In the genomic region with DNA sequence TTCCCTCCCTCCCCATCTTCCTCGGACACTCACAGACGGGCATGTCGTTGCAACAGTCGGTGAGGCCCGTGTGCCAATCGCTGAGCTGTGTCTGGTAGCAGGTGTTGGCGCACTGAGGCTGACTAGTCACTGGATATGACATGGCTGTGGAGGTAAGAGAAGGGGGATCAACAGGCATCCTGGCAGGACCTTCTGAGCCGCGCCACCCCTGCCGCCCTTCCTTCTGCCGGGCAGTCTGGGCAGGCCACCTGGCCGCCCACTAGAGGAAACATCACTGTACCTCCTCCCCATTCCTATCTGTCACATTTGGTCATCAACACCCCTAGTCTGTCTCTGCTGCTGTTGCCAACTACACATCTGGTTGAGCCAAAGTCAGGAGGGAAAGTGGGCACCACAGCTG, we compare ENCODE assay signal across 15 mouse cellular contexts. TPM values are rescaled to one million over a fixed set of nuclear protein-coding genes. Genes with fewer than 3 reads are reported as not detected.
A peak's percentile ranks its signal among the peaks of the same experiment; 100 is the strongest.
DNase-seq lines count a peak whose midpoint lies in the region; ATAC-seq and TF ChIP-seq lines count a peak whose summit lies in the region.
"Had no signal": no experiment of that assay in that cellular context is flagged by ENCODE, and none has a peak within 500 bp of the region (broad histone marks: within the 10 kb centered on the region; RNA-seq: fewer than 3 reads in every experiment).

No protein-coding gene starts in this region.

- H3K36me3 ChIP-seq in forebrain, embryonic 11.5 days (ENCODE audit: control insufficient read depth, insufficient read depth, low read length) = peaks cover 3% of the 10 kb centered on the region; the same call in 1 of the 2 replicates
- H3K36me3 ChIP-seq in forebrain, embryonic 15.5 days = peaks cover 12% of the 10 kb centered on the region; the same call in 1 of the 2 replicates
- H3K36me3 ChIP-seq in midbrain, embryonic 15.5 days (replicated peaks) = peaks cover 12% of the 10 kb centered on the region
- H3K36me3 ChIP-seq in midbrain, embryonic 13.5 days = peaks cover 14% of the 10 kb centered on the region
- H3K36me3 ChIP-seq in stomach, postnatal 0 days (ENCODE audit: control insufficient read depth, insufficient read depth, low read length) = 0 out of 2 replicates have a peak, but pooled peaks cover 2% of the 10 kb centered on the region

- H3K4me1 ChIP-seq in forebrain, embryonic 11.5 days (replicated peaks; ENCODE audit: control insufficient read depth, insufficient read depth, low read length) = peaks cover 2% of the 10 kb centered on the region; the same call in 1 of the 2 replicates
- peaks cover 18% of the 10 kb centered on the region for H3K4me1 ChIP-seq in forebrain, embryonic 15.5 days
- peaks cover 19% of the 10 kb centered on the region for H3K4me1 ChIP-seq in midbrain, embryonic 15.5 days
- peaks cover 27% of the 10 kb centered on the region for H3K4me1 ChIP-seq in midbrain, embryonic 13.5 days (replicated peaks)
- H3K4me1 ChIP-seq in stomach, postnatal 0 days (replicated peaks; ENCODE audit: control insufficient read depth, insufficient read depth) = no peaks in the 10 kb centered on the region

- H3K9me3 ChIP-seq in forebrain, embryonic 11.5 days (ENCODE audit: control insufficient read depth, low read length) = no peaks in the 10 kb centered on the region
- no peaks in the 10 kb centered on the region for H3K9me3 ChIP-seq in forebrain, embryonic 15.5 days
- H3K9me3 ChIP-seq in midbrain, embryonic 15.5 days = no peaks in the 10 kb centered on the region
- H3K9me3 ChIP-seq in midbrain, embryonic 13.5 days = no peaks in the 10 kb centered on the region
- no peaks in the 10 kb centered on the region for H3K9me3 ChIP-seq in stomach, postnatal 0 days (ENCODE audit: control insufficient read depth, low read length)

- TF ChIP-seq CTCF in stomach, postnatal 0 days (IDR thresholded peaks at IDR 0.05; ENCODE audit: low read depth) = no peak

- H3K9ac ChIP-seq in forebrain, embryonic 11.5 days (ENCODE audit: low read length) = no peak overlapping the region
- no peak overlapping the region for H3K9ac ChIP-seq in forebrain, embryonic 15.5 days (replicated peaks)
- no peak overlapping the region for H3K9ac ChIP-seq in midbrain, embryonic 15.5 days
- no peak overlapping the region for H3K9ac ChIP-seq in midbrain, embryonic 13.5 days (replicated peaks)
- 0 out of 2 replicates have a peak overlapping the region, but pooled peaks have one; percentile 8 for H3K9ac ChIP-seq in stomach, postnatal 0 days (ENCODE audit: low read length)
- H3K9ac ChIP-seq: liver, postnatal 0 days had no signal

- no peak overlapping the region for H3K27ac ChIP-seq in forebrain, embryonic 11.5 days (ENCODE audit: low read depth, low read length)
- no peak overlapping the region for H3K27ac ChIP-seq in forebrain, embryonic 15.5 days (replicated peaks)
- no peak overlapping the region for H3K27ac ChIP-seq in midbrain, embryonic 15.5 days
- H3K27ac ChIP-seq in midbrain, embryonic 13.5 days = no peak overlapping the region
- H3K27ac ChIP-seq in stomach, postnatal 0 days (replicated peaks) = no peak overlapping the region

- no peak for TF ChIP-seq EP300 in stomach, postnatal 0 days (optimal IDR thresholded peaks at IDR 0.05)

- H3K4me2 ChIP-seq in forebrain, embryonic 11.5 days (ENCODE audit: low read depth, low read length, severe bottlenecking) = no peak overlapping the region
- H3K4me2 ChIP-seq in forebrain, embryonic 15.5 days (replicated peaks) = no peak overlapping the region
- H3K4me2 ChIP-seq in midbrain, embryonic 15.5 days = no peak overlapping the region
- no peak overlapping the region for H3K4me2 ChIP-seq in midbrain, embryonic 13.5 days (replicated peaks)
- no peak overlapping the region for H3K4me2 ChIP-seq in stomach, postnatal 0 days (replicated peaks; ENCODE audit: low read depth)

- peak; percentile 53 for DNase-seq in forebrain, embryonic 11.5 days (ENCODE audit: low spot score)
- DNase-seq in cerebellum, postnatal 14 days = peak; percentile 82 to 83
- no peak for DNase-seq in stomach, postnatal 0 days (ENCODE audit: low spot score)
- no peak for DNase-seq in gastrocnemius, postnatal 14 days
- DNase-seq: liver, postnatal 0 days had no signal

- no peak for ATAC-seq in forebrain, embryonic 11.5 days (replicated peaks; ENCODE audit: low FRiP score)
- ATAC-seq in forebrain, embryonic 15.5 days (replicated peaks) = no peak
- peak; percentile 24; the same call in 1 of the 2 replicates for ATAC-seq in midbrain, embryonic 15.5 days (replicated peaks)
- ATAC-seq in midbrain, embryonic 13.5 days = no peak
- ATAC-seq in stomach, postnatal 0 days (ENCODE audit: low FRiP score, low TSS enrichment) = no peak
- no peak for ATAC-seq in CD4-positive, CD25-positive, alpha-beta regulatory T cell, adult 4 months
- ATAC-seq: liver, postnatal 0 days had no signal

- WGBS in forebrain, embryonic 11.5 days = 15% methylated on average over 10 of the region's 12 CpGs
- 21% methylated on average over 12 of the region's 12 CpGs for WGBS in forebrain, embryonic 15.5 days
- 29% methylated on average over 12 of the region's 12 CpGs for WGBS in midbrain, embryonic 15.5 days
- 24% methylated on average over 12 of the region's 12 CpGs for WGBS in midbrain, embryonic 13.5 days
- 25% methylated on average over 12 of the region's 12 CpGs for WGBS in stomach, postnatal 0 days

- intact Hi-C loops in gastrocnemius, postnatal 14 days (cut with DNase I; ENCODE audit: low total_unique reads) = loop anchor here (5.0 kb wide), 1 partner anchor 44 kb away; a partner anchor contains a TSS

- H3K4me3 ChIP-seq in forebrain, embryonic 11.5 days (ENCODE audit: low read depth, low read length) = no peak overlapping the region
- no peak overlapping the region for H3K4me3 ChIP-seq in forebrain, embryonic 15.5 days
- H3K4me3 ChIP-seq in midbrain, embryonic 15.5 days = no peak overlapping the region
- no peak overlapping the region for H3K4me3 ChIP-seq in midbrain, embryonic 13.5 days (replicated peaks)
- H3K4me3 ChIP-seq in stomach, postnatal 0 days (ENCODE audit: low read depth, low read length) = peak overlapping the region; percentile 13; the same call in 1 of the 2 replicates
- H3K4me3 ChIP-seq: erythroblast, embryonic 14.5 days had no signal

- H3K27me3 ChIP-seq in forebrain, embryonic 11.5 days (ENCODE audit: control insufficient read depth, insufficient read depth, low read length) = peaks cover 35% of the 10 kb centered on the region
- H3K27me3 ChIP-seq in forebrain, embryonic 15.5 days = peaks cover 27% of the 10 kb centered on the region
- H3K27me3 ChIP-seq in midbrain, embryonic 15.5 days (replicated peaks) = peaks cover 24% of the 10 kb centered on the region
- peaks cover 45% of the 10 kb centered on the region for H3K27me3 ChIP-seq in midbrain, embryonic 13.5 days
- H3K27me3 ChIP-seq in stomach, postnatal 0 days (ENCODE audit: control insufficient read depth, insufficient read depth, low read length) = peaks cover 8% of the 10 kb centered on the region; the same call in 1 of the 2 replicates

RNA-seq across cellular contexts. Expression of a gene that starts 1.2 kb away (rescaled TPM):
- 0.28 TPM in 1 of 2 replicates, not detected in the other for polyA plus RNA-seq in forebrain, embryonic 11.5 days (2014; fragmentation: Nextera tagmentation; extraction: Ambion mirVana)
- not detected in 2 replicates for polyA plus RNA-seq in forebrain, embryonic 15.5 days (2015; fragmentation: Nextera tagmentation; extraction: Ambion mirVana)
- not detected in 2 replicates for polyA plus RNA-seq in midbrain, embryonic 15.5 days (2015; fragmentation: Nextera tagmentation; extraction: Ambion mirVana)
- polyA plus RNA-seq in midbrain, embryonic 13.5 days (2015; fragmentation: Nextera tagmentation; extraction: Ambion mirVana) = 0.32 TPM in 1 of 2 replicates, not detected in the other
- polyA plus RNA-seq in stomach, postnatal 0 days (2015; fragmentation: Nextera tagmentation; extraction: Ambion mirVana) = 4,615 and 4,883 TPM in 2 replicates
- total RNA-seq in gastrocnemius, postnatal 14 days (2021) = not detected
- not detected for polyA plus RNA-seq in CD4-positive, CD25-positive, alpha-beta regulatory T cell, adult 4 months (2017; shearing (Covaris generic))
- total RNA-seq: hematopoietic stem cell, adult 5-6 weeks; layer of hippocampus, adult 18-20 months; left cerebral cortex, postnatal 25 days; MEL had no signal
- polyA plus RNA-seq: erythroblast, embryonic 14.5 days; liver, postnatal 0 days; urinary bladder, adult 2 months had no signal

RNA-seq across cellular contexts. Expression of a gene that starts 30.2 kb away (rescaled TPM):
- 3.0 and 3.8 TPM in 2 replicates for polyA plus RNA-seq in forebrain, embryonic 11.5 days (2014; fragmentation: Nextera tagmentation; extraction: Ambion mirVana)
- polyA plus RNA-seq in forebrain, embryonic 15.5 days (2015; fragmentation: Nextera tagmentation; extraction: Ambion mirVana) = 15.4 and 16.1 TPM in 2 replicates
- polyA plus RNA-seq in midbrain, embryonic 15.5 days (2015; fragmentation: Nextera tagmentation; extraction: Ambion mirVana) = 10.5 and 12.7 TPM in 2 replicates
- 8.4 and 9.9 TPM in 2 replicates for polyA plus RNA-seq in midbrain, embryonic 13.5 days (2015; fragmentation: Nextera tagmentation; extraction: Ambion mirVana)
- polyA plus RNA-seq in stomach, postnatal 0 days (2015; fragmentation: Nextera tagmentation; extraction: Ambion mirVana) = 10.3 and 12.5 TPM in 2 replicates
- total RNA-seq in gastrocnemius, postnatal 14 days (2021) = 10 to 100 TPM; 11.4 to 18.8 TPM
- 10 to 100 TPM; 14.2 to 24.4 TPM for polyA plus RNA-seq in CD4-positive, CD25-positive, alpha-beta regulatory T cell, adult 4 months (2017; shearing (Covaris generic))

RNA-seq across cellular contexts. Expression of a gene that starts 44.4 kb away (rescaled TPM):
- 0.69 TPM in 1 of 2 replicates, not detected in the other for polyA plus RNA-seq in forebrain, embryonic 11.5 days (2014; fragmentation: Nextera tagmentation; extraction: Ambion mirVana)
- 0.39 and 0.60 TPM in 2 replicates for polyA plus RNA-seq in forebrain, embryonic 15.5 days (2015; fragmentation: Nextera tagmentation; extraction: Ambion mirVana)
- 0.79 and 0.93 TPM in 2 replicates for polyA plus RNA-seq in midbrain, embryonic 15.5 days (2015; fragmentation: Nextera tagmentation; extraction: Ambion mirVana)
- polyA plus RNA-seq in midbrain, embryonic 13.5 days (2015; fragmentation: Nextera tagmentation; extraction: Ambion mirVana) = 0.51 and 0.73 TPM in 2 replicates
- 6.8 and 8.8 TPM in 2 replicates for polyA plus RNA-seq in stomach, postnatal 0 days (2015; fragmentation: Nextera tagmentation; extraction: Ambion mirVana)
- total RNA-seq in gastrocnemius, postnatal 14 days (2021) = not detected
- not detected for polyA plus RNA-seq in CD4-positive, CD25-positive, alpha-beta regulatory T cell, adult 4 months (2017; shearing (Covaris generic))
- total RNA-seq: hematopoietic stem cell, adult 5-6 weeks; layer of hippocampus, adult 18-20 months; left cerebral cortex, postnatal 25 days; MEL had no signal
- polyA plus RNA-seq: erythroblast, embryonic 14.5 days; liver, postnatal 0 days had no signal

RNA-seq across cellular contexts. Expression of a gene that starts 51.4 kb away (rescaled TPM):
- polyA plus RNA-seq in forebrain, embryonic 11.5 days (2014; fragmentation: Nextera tagmentation; extraction: Ambion mirVana) = 13.8 and 14.6 TPM in 2 replicates
- 22.3 and 23.3 TPM in 2 replicates for polyA plus RNA-seq in forebrain, embryonic 15.5 days (2015; fragmentation: Nextera tagmentation; extraction: Ambion mirVana)
- polyA plus RNA-seq in midbrain, embryonic 15.5 days (2015; fragmentation: Nextera tagmentation; extraction: Ambion mirVana) = 27.0 and 27.4 TPM in 2 replicates
- polyA plus RNA-seq in midbrain, embryonic 13.5 days (2015; fragmentation: Nextera tagmentation; extraction: Ambion mirVana) = 18.9 and 19.8 TPM in 2 replicates
- polyA plus RNA-seq in stomach, postnatal 0 days (2015; fragmentation: Nextera tagmentation; extraction: Ambion mirVana) = 3.3 and 3.6 TPM in 2 replicates
- 10 to 100 TPM; 18.5 to 19.7 TPM for total RNA-seq in gastrocnemius, postnatal 14 days (2021)
- polyA plus RNA-seq in CD4-positive, CD25-positive, alpha-beta regulatory T cell, adult 4 months (2017; shearing (Covaris generic)) = under 1 TPM; 0.10 to 0.11 TPM

Comparison
In these comparisons a context has a peak if more than half of its experiments do, and no peak if none do; other contexts are left out.
1. DNase-seq: peak in forebrain, embryonic 11.5 days (single experiment) and cerebellum, postnatal 14 days (2 of 2); none in stomach, postnatal 0 days (single experiment) and gastrocnemius, postnatal 14 days (single experiment).
2. RNA of a gene that starts 1.2 kb away (polyA plus RNA-seq): 4,615 to 4,883 TPM in stomach, postnatal 0 days; 0.32 TPM in midbrain, embryonic 13.5 days, 0.28 TPM in forebrain, embryonic 11.5 days, not detected in forebrain, embryonic 15.5 days, not detected in midbrain, embryonic 15.5 days and not detected in CD4-positive, CD25-positive, alpha-beta regulatory T cell, adult 4 months; every median in the first group is over 1,000 times any median in the second.